Mouse (Mus musculus): ENCODE measurements around the gene Atcay. TPM values are rescaled to one million over a fixed set of nuclear protein-coding genes. Genes with fewer than 3 reads are reported as not detected.
A peak's percentile ranks its signal among the peaks of the same experiment; 100 is the strongest.
"Not testable (repeated sequence)": the region's sequence is repeated elsewhere in the genome, so short reads cannot be mapped to it uniquely, and the experiment has no call there.

Gene Atcay
- polyA plus RNA-seq, 1 experiment from 2014 or later = 33.7 TPM

DNA sequence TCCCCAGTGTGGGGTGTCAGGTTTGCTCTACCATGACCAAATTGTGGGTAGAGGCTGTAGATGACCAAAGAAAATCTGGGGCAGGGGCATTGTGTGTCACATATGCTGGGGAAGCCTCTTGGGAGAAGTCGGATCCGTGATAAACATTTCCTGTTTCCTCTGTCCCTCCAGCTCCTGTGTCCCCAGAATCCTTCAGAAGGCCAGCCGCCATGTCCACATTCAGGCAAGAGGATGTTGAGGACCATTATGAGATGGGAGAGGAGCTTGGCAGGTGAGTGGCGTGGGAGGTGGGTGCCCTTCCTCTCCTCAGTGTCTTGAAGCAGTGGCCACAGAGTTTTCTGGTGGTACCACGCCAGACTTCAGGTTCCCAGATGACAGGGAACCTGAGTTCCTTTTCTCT lies 46.8 kb downstream of the Atcay start, which contains the start of gene 4930442H23Rik:
Gene 4930442H23Rik (minus strand): TSS at position 45 of the 400 bp plus-strand sequence.
- H3K36me3 ChIP-seq = peaks cover 64% of the 10 kb centered on the region
- 88% methylated on average over 5 of the region's 5 CpGs for WGBS

DNA sequence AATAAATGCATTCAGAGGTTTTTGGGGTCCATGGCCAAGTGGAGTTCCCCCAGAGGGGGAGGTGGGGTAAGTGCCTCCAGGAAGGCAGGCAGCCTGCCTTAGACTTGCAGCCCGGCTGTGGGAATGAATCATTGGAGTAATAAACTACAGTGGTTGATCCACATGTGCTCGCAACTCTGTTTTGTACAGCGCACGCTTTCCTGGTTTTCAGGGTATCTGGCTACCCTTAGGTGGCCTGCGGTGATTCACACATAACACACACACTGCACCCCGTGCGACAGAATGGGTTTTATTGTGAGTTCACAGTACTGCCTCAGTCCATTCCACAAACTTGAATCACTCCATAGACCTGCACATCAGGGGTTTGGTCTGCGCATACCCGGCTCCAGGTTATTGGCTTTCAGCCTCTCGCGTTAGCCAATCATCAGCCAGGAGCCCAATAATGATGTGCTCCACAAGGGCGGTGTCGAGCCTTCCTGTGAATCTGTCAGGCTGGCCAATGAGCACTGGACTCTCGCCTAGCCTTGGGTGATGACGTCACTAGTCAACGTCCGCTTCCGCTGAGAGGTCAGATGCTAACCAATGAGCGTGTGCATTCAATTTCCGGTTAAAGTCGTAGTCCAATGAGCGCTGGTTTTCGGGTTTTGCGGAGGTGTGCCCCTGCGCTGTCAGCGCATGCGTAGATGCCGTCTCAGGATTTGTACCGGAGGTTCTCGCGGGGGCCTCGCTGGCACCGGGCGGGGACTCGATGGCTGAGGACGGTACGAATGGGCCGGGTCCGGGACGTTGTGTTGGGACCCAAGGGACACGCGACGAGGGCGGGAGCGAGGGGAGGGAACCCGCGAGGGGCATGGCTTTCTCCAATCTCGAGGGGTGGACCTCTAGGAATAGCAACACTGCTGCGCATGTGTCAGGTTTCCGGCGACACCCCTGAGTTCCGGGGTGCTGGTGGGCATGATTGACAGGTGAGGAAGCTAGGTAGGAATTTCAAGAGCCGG lies 48.0 kb downstream of the Atcay start, which contains the start of gene Dapk3:
Gene Dapk3 (plus strand): TSS at position 670 of the 998 bp plus-strand sequence.
- peak within 1 kb of the TSS; percentile 61 for H3K4me3 ChIP-seq
- ATAC-seq (ENCODE audit: low FRiP score) = peak; percentile 97
- no peaks in the 10 kb centered on the region for H3K27me3 ChIP-seq
- peak within 1 kb of the TSS; percentile 64 for H3K4me2 ChIP-seq (replicated peaks)
- peak within 1 kb of the TSS; percentile 86 for H3K27ac ChIP-seq
- peaks cover 36% of the 10 kb centered on the region for H3K4me1 ChIP-seq
- WGBS = 4% methylated on average over 53 of the region's 53 CpGs
- H3K9me3 ChIP-seq (replicated peaks) = no peaks in the 10 kb centered on the region
- peaks cover 71% of the 10 kb centered on the region for H3K36me3 ChIP-seq
- H3K9ac ChIP-seq = peak within 1 kb of the TSS; percentile 66

More for the DNA sequence above, 46.8 kb downstream of the Atcay start, which contains the start of gene 4930442H23Rik:
- ATAC-seq (ENCODE audit: low FRiP score) = no peak
- peak within 1 kb of the TSS; percentile 64 for H3K4me2 ChIP-seq (replicated peaks)
- H3K9me3 ChIP-seq (replicated peaks) = no peaks in the 10 kb centered on the region
- peak within 1 kb of the TSS; percentile 61 for H3K4me3 ChIP-seq
- peak within 1 kb of the TSS; percentile 66 for H3K9ac ChIP-seq
- no peaks in the 10 kb centered on the region for H3K27me3 ChIP-seq
- peaks cover 26% of the 10 kb centered on the region for H3K4me1 ChIP-seq
- peak within 1 kb of the TSS; percentile 86 for H3K27ac ChIP-seq

DNA sequence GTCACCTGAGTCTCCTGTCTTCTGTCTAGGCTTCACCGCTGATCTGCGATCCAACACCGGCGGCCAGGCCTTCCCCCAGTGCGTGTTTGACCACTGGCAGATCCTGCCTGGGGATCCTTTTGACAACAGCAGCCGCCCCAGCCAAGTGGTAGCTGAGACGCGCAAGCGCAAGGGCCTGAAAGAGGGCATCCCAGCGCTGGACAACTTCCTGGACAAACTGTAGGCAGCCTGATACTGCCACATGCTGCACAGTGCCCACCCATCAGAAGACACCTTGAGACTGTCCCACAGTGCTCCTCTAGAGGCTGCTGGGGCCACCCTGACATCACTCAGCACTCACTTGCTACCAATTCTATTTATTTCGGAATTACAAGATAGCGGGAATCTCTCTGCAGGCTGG lies 48.8 kb downstream of the Atcay start:
- 0 out of 2 replicates have a peak overlapping the region, but pooled peaks have one; percentile 48 for H3K27ac ChIP-seq

DNA sequence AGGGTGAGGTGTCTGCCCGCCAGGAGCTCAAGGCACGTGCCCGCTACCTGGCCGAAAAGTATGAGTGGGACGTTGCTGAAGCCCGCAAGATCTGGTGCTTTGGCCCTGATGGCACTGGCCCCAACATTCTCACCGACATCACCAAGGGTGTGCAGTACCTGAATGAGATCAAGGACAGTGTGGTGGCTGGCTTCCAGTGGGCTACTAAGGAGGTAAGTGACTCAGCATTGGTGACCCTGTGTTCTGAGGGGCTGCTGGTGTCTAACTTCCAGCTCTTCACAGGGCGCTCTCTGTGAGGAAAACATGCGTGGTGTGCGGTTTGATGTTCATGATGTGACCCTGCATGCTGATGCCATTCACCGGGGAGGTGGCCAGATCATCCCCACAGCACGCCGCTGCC lies 49.7 kb downstream of the Atcay start:
- Histone ChIP-seq H3K9me3 (replicated peaks) (no peaks in the 10 kb centered on the region), H3K36me3 (peaks cover 61% of the 10 kb centered on the region), H3K4me2 (replicated peaks) (no peak overlapping the region), H3K4me3 (no peak overlapping the region), H3K4me1 (peaks cover 42% of the 10 kb centered on the region), H3K9ac (no peak overlapping the region), H3K27me3 (no peaks in the 10 kb centered on the region), H3K27ac (no peak overlapping the region)
- 96% methylated on average over 13 of the region's 13 CpGs for WGBS
- no peak for ATAC-seq (ENCODE audit: low FRiP score)

More for the DNA sequence above, 48.8 kb downstream of the Atcay start:
- peak overlapping the region; percentile 18; the same call in 1 of the 2 replicates for H3K9ac ChIP-seq
- H3K27me3 ChIP-seq; H3K4me3 ChIP-seq; ATAC-seq (ENCODE audit: low FRiP score); H3K9me3 ChIP-seq (replicated peaks); H3K4me2 ChIP-seq (replicated peaks): not testable (repeated sequence)
- H3K4me1 ChIP-seq = peaks cover 40% of the 10 kb centered on the region
- peaks cover 67% of the 10 kb centered on the region for H3K36me3 ChIP-seq
- 82% methylated on average over 12 of the region's 12 CpGs for WGBS

DNA sequence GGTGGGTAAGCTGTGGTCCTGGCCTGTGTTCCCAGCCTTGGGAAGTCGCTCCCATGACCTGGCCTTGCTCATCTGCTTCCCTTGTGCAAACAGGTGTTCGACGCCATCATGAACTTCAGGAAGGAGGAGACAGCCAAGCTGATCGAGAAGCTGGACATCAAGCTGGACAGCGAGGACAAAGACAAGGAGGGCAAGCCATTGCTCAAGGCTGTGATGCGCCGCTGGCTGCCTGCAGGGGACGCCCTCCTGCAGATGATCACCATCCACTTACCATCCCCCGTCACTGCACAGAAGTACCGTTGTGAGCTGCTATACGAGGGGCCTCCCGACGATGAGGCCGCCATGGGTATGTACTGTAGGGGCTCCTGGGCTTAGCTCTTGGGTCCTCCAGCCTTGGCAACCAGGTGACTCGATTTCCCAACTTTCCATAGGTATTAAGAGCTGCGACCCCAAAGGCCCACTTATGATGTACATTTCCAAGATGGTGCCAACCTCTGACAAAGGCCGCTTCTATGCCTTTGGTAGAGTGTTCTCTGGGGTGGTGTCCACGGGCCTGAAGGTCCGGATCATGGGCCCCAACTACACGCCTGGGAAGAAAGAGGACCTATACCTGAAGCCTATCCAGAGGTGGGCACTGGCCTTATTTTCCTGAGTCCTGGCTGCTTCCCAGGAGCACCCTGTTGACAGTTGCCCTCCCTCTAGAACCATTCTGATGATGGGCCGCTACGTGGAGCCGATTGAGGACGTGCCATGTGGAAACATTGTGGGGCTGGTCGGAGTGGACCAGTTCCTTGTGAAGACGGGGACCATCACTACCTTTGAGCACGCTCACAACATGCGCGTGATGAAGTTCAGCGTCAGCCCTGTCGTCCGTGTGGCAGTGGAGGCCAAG lies 50.9 kb downstream of the Atcay start:
- H3K9me3 ChIP-seq (replicated peaks) = no peaks in the 10 kb centered on the region
- no peaks in the 10 kb centered on the region for H3K27me3 ChIP-seq
- no peak overlapping the region for H3K4me3 ChIP-seq
- peaks cover 52% of the 10 kb centered on the region for H3K36me3 ChIP-seq
- H3K4me1 ChIP-seq = peaks cover 49% of the 10 kb centered on the region
- no peak overlapping the region for H3K4me2 ChIP-seq (replicated peaks)
- H3K9ac ChIP-seq = no peak overlapping the region
- H3K27ac ChIP-seq = no peak overlapping the region
- 92% methylated on average over 32 of the region's 32 CpGs for WGBS
- no peak for ATAC-seq (ENCODE audit: low FRiP score)

DNA sequence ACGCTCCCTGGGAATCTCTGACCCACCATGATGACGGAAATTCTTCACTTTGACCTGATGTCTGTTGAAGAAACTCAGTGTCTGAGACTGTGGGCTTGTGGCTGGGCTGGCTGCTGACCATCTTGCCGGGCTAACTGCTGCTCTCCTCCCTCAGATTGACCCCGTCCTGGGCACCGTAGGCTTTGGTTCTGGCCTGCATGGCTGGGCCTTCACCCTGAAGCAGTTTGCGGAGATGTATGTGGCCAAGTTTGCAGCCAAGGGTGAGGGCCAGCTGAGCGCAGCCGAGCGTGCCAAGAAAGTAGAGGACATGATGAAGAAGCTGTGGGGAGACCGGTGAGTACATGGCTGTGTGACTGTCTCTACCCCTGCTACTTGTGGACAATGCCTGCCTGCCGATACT lies 51.7 kb downstream of the Atcay start:
- no peak overlapping the region for H3K9ac ChIP-seq
- no peaks in the 10 kb centered on the region for H3K27me3 ChIP-seq
- 96% methylated on average over 11 of the region's 11 CpGs for WGBS
- H3K27ac ChIP-seq = no peak overlapping the region
- H3K4me3 ChIP-seq = no peak overlapping the region
- ATAC-seq (ENCODE audit: low FRiP score) = no peak
- H3K4me2 ChIP-seq (replicated peaks) = no peak overlapping the region
- H3K4me1 ChIP-seq = peaks cover 53% of the 10 kb centered on the region
- peaks cover 52% of the 10 kb centered on the region for H3K36me3 ChIP-seq
- H3K9me3 ChIP-seq (replicated peaks) = no peaks in the 10 kb centered on the region

DNA sequence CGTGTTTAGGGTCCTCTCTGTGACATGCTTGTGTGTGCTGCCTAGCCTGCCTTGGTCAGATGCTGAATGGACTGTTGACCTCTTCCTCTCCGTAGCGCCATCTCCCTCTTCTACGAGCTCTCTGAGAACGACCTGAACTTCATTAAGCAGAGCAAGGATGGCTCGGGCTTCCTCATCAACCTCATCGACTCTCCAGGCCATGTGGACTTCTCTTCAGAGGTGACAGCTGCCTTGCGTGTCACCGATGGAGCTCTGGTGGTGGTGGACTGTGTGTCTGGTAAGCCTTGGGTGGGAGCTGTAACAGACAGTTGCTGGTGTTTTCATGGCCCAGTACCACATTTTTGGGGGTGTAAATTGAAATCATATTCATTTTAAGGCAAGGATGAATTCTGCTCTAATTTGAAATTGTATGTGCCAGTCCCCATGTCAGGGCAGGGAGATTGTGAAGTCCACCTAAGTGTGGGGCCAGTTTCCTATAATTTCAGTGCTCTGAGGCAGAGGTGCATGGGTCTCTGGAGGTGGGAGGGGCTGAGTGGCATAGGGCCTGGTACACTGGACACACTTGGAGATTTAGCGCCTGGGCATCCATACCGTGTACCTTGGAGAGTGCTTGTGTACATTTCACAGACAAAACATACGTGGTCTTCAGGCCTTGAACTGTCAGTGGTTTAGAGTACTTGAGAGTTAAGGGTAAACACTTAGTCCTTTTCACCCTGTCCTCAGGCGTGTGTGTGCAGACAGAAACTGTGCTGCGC lies 52.5 kb downstream of the Atcay start:
- Histone ChIP-seq H3K27ac (no peak overlapping the region), H3K36me3 (peaks cover 52% of the 10 kb centered on the region), H3K9ac (peak overlapping the region; percentile 99), H3K4me3 (peak overlapping the region; percentile 98), H3K4me2 (replicated peaks) (peak overlapping the region; percentile 99), H3K9me3 (replicated peaks) (no peaks in the 10 kb centered on the region), H3K27me3 (no peaks in the 10 kb centered on the region), H3K4me1 (peaks cover 54% of the 10 kb centered on the region)
- no peak for ATAC-seq (ENCODE audit: low FRiP score)
- WGBS = 71% methylated on average over 14 of the region's 14 CpGs

DNA sequence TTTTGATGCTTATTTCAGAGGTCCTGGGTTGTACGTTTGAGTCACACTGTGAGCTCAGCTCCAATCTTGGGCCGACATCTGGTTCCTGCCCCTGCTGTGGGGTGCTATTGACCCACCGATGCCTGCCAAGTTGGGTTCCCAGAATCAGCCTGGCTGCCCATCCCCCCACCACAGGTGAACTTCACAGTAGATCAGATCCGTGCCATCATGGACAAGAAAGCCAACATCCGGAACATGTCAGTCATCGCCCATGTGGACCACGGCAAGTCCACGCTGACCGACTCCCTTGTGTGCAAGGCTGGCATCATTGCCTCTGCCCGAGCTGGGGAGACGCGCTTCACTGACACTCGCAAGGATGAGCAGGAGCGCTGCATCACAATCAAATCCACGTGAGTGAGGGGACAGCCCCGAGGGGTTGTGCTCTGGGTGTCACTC lies 53.1 kb downstream of the Atcay start:
- WGBS = 15% methylated on average over 16 of the region's 16 CpGs
- H3K27me3 ChIP-seq = no peaks in the 10 kb centered on the region
- no peaks in the 10 kb centered on the region for H3K9me3 ChIP-seq (replicated peaks)
- H3K4me2 ChIP-seq (replicated peaks) = peak overlapping the region; percentile 99
- H3K27ac ChIP-seq = peak overlapping the region; percentile 97
- no peak for ATAC-seq (ENCODE audit: low FRiP score)
- peaks cover 55% of the 10 kb centered on the region for H3K4me1 ChIP-seq
- peaks cover 52% of the 10 kb centered on the region for H3K36me3 ChIP-seq
- peak overlapping the region; percentile 99 for H3K9ac ChIP-seq
- peak overlapping the region; percentile 98 for H3K4me3 ChIP-seq

DNA sequence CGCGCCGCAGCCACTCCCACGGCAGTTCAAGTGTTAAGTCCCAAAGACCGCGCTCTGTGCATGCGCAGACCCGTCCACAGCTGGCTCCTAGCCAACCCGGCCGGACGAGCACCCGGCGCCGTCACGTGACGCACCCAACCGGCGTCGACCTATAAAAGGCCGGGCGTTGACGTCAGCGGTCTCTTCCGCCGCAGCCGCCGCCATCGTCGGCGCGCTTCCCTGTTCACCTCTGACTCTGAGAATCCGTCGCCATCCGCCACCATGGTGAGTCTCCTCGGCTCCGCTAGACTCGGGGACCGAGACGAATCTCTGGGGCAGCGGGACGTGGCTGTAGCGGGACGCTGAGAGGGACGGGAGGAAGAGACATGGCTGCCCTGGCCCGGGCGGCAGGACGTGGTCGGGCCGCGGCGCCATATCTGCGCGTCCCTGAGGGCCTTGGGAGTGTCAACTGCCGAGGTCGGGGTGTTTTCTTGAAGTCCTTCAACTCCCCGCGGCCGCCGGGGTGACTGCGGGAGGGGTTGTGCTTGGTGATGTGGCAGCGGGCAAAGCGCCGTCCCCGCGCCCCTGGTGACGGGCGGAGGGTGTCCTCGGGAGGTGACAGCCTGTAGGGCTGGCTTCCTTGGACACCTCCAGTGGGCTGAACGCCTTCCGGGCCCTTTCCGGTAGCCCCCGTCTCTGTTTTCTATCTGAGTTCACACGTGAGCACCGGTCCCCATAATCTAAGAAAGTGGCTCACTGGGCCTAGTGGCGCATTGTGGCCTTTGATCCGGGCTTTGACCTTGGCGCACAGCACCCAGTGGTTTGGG lies 54.0 kb downstream of the Atcay start, which contains the start of gene Eef2:
Gene Eef2 (plus strand): TSS at position 166 of the 806 bp plus-strand sequence.
- no peaks in the 10 kb centered on the region for H3K9me3 ChIP-seq (replicated peaks)
- H3K27me3 ChIP-seq = no peaks in the 10 kb centered on the region
- H3K4me2 ChIP-seq (replicated peaks) = peak within 1 kb of the TSS; percentile 99
- peak within 1 kb of the TSS; percentile 98 for H3K4me3 ChIP-seq
- peaks cover 48% of the 10 kb centered on the region for H3K4me1 ChIP-seq
- H3K36me3 ChIP-seq = peaks cover 44% of the 10 kb centered on the region
- ATAC-seq (ENCODE audit: low FRiP score) = peak; percentile 75
- WGBS = under 1% methylated on average over 77 of the region's 77 CpGs
- peak within 1 kb of the TSS; percentile 97 for H3K27ac ChIP-seq
- peak within 1 kb of the TSS; percentile 99 for H3K9ac ChIP-seq

DNA sequence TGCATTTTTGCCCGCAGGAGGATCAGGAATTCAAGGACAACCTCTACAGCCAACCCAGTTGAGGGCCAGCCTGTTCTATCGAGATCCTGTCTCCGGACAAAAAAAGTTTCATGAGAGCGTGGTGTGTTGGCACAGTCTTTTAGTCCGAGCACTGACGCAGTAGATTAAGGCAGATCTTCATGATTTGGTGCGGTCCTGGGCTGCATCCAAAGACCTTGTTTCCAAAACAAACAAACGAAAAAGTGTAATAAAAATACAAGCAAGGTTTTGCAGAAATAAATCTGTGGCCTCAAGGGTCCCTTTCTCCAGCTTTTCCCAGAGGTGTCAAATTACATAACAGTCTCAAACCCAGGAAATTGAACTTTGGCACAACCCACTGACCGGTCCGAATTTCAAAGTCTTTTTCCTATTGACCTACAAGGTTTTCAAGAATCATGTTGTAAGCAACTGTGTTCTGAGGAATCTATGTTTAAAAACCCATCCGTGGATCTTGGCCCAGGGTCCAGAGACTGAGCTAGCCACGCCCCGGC lies 54.6 kb downstream of the Atcay start:
- Histone ChIP-seq H3K4me1 (peaks cover 46% of the 10 kb centered on the region), H3K4me2 (replicated peaks) (peak overlapping the region; percentile 45), H3K9ac (peak overlapping the region; percentile 38; the same call in 1 of the 2 replicates), H3K27me3 (no peaks in the 10 kb centered on the region), H3K27ac (peak overlapping the region; percentile 97), H3K4me3 (peak overlapping the region; percentile 98), H3K9me3 (replicated peaks) (no peaks in the 10 kb centered on the region), H3K36me3 (peaks cover 37% of the 10 kb centered on the region)
- peak; percentile 7 for ATAC-seq (ENCODE audit: low FRiP score)
- 10% methylated on average over 13 of the region's 13 CpGs for WGBS
